Mouse (Mus musculus) neural tube, embryonic 12.5 days (tissue): ENCODE data around the gene Cd209f. TPM values are rescaled to one million over a fixed set of nuclear protein-coding genes. Genes with fewer than 3 reads are reported as not detected.
A peak's percentile ranks its signal among the peaks of the same experiment; 100 is the strongest.
"Not testable (repeated sequence)": the region's sequence is repeated elsewhere in the genome, so short reads cannot be mapped to it uniquely, and the experiment has no call there.

Source experiments
- ATAC-seq: fragments of 200-750 bp; cut with Nextera tagmentation; 2 replicates; pipeline ENCODE4 v1.8.0; 2017; ENCODE audit warnings: low read depth, mild to moderate bottlenecking, moderate TSS enrichment, moderate library complexity; ENCODE audit not compliant: low FRiP score
- H3K27ac ChIP-seq: fragments of 300-500 bp; sonication (generic); 2 replicates; pipeline ENCODE4 v1.5.1; 2016
- H3K27me3 ChIP-seq: fragments of 300-500 bp; sonication (generic); replicated peaks from 2 replicates; pipeline ENCODE4 v1.6.1; 2016; ENCODE audit warnings: mild to moderate bottlenecking
- H3K36me3 ChIP-seq: fragments of 300-500 bp; sonication (generic); 2 replicates; pipeline ENCODE4 v1.6.1; 2016; ENCODE audit warnings: mild to moderate bottlenecking
- H3K4me1 ChIP-seq: fragments of 300-500 bp; sonication (generic); 2 replicates; pipeline ENCODE4 v1.6.1; 2016
- H3K4me2 ChIP-seq: fragments of 300-500 bp; sonication (generic); replicated peaks from 2 replicates; pipeline ENCODE4 v1.6.1; 2016; ENCODE audit warnings: mild to moderate bottlenecking
- H3K4me3 ChIP-seq: fragments of 300-500 bp; sonication (generic); 2 replicates; pipeline ENCODE4 v1.5.1; 2016
- H3K9ac ChIP-seq: fragments of 300-500 bp; sonication (generic); 2 replicates; pipeline ENCODE4 v1.6.1; 2016; ENCODE audit warnings: mild to moderate bottlenecking
- H3K9me3 ChIP-seq: fragments of 300-500 bp; sonication (generic); 2 replicates; pipeline ENCODE4 v1.6.1; 2016; ENCODE audit warnings: mild to moderate bottlenecking
- WGBS: fragments of 180-500 bp; shearing (Covaris S2); methylation state at CpG from one replicate; pipeline ENCODE4 v1.1.7; 2016; 5-methylcytosine and 5-hydroxymethylcytosine counted together
- polyA plus RNA-seq: library from polyadenylated mRNA; unstranded; fragments of >200 nt; fragmentation: Nextera tagmentation; extraction: Ambion mirVana; gene quantifications from 2 replicates; pipeline ENCODE4 v1.2.1, GENCODE M21; 2016

The Cd209f gene
- polyA plus RNA-seq = not detected in 2 replicates

- ATAC-seq, H3K4me1 ChIP-seq, H3K9me3 ChIP-seq, H3K4me2 ChIP-seq, H3K27ac ChIP-seq, H3K27me3 ChIP-seq, H3K36me3 ChIP-seq, H3K9ac ChIP-seq, H3K4me3 ChIP-seq: not testable (repeated sequence)
- WGBS = 58% methylated on average over 2 of the region's 2 CpGs
Measured at GRCm38 (mm10) chr8:4105735-4106134, at the start of gene Cd209f. Gene Cd209f (minus strand): TSS chr8:4105835.

- no peak overlapping the region for H3K4me3 ChIP-seq
- no peak overlapping the region for H3K9ac ChIP-seq
- H3K4me1 ChIP-seq = no peaks in the 10 kb centered on the region
- H3K36me3 ChIP-seq = no peaks in the 10 kb centered on the region
- no peaks in the 10 kb centered on the region for H3K27me3 ChIP-seq
- no peak for ATAC-seq
- H3K27ac ChIP-seq = no peak overlapping the region
- no peak overlapping the region for H3K4me2 ChIP-seq
- peaks cover 10% of the 10 kb centered on the region; the same call in 1 of the 2 replicates for H3K9me3 ChIP-seq
Measured at GRCm38 (mm10) chr8:4154878-4155277, 49.2 kb upstream of the Cd209f start.

GRCm38 (mm10) chr8:4147272-4147671 lies 41.6 kb upstream of the Cd209f start:
- Histone ChIP-seq H3K9ac (no peak overlapping the region), H3K4me3 (no peak overlapping the region), H3K27me3 (no peaks in the 10 kb centered on the region), H3K4me2 (no peak overlapping the region), H3K27ac (no peak overlapping the region), H3K4me1 (no peaks in the 10 kb centered on the region), H3K36me3 (no peaks in the 10 kb centered on the region), H3K9me3 (peaks cover 10% of the 10 kb centered on the region; the same call in 1 of the 2 replicates)
- ATAC-seq = no peak
- 28% methylated on average over 1 of the region's 1 CpGs for WGBS

- no peak for ATAC-seq
- no peak overlapping the region for H3K27ac ChIP-seq
- WGBS = 60% methylated on average over 3 of the region's 3 CpGs
Measured at GRCm38 (mm10) chr8:4141721-4142120, 36.1 kb upstream of the Cd209f start.

GRCm38 (mm10) chr8:4139660-4140646 lies 34.3 kb upstream of the Cd209f start:
- Histone ChIP-seq H3K4me1 (no peaks in the 10 kb centered on the region), H3K4me2 (peak overlapping the region; percentile 31; the same call in 1 of the 2 replicates), H3K9me3 (no peaks in the 10 kb centered on the region), H3K27ac (no peak overlapping the region), H3K4me3 (no peak overlapping the region), H3K9ac (no peak overlapping the region), H3K27me3 (no peaks in the 10 kb centered on the region), H3K36me3 (no peaks in the 10 kb centered on the region)
- 12% methylated on average over 12 of the region's 12 CpGs for WGBS
- peak; percentile 79 for ATAC-seq

More at GRCm38 (mm10) chr8:4141721-4142120, 36.1 kb upstream of the Cd209f start:
- Histone ChIP-seq H3K9me3 (no peaks in the 10 kb centered on the region), H3K36me3 (no peaks in the 10 kb centered on the region), H3K4me3 (no peak overlapping the region), H3K27me3 (no peaks in the 10 kb centered on the region), H3K4me1 (no peaks in the 10 kb centered on the region), H3K4me2 (no peak overlapping the region), H3K9ac (no peak overlapping the region)

- H3K4me3 ChIP-seq = no peak within 1 kb of the TSS
- H3K9ac ChIP-seq = no peak within 1 kb of the TSS
- H3K9me3 ChIP-seq = no peaks in the 10 kb centered on the region
- H3K36me3 ChIP-seq = no peaks in the 10 kb centered on the region
- H3K27ac ChIP-seq = no peak within 1 kb of the TSS
- no peak for ATAC-seq
- H3K4me1 ChIP-seq = no peaks in the 10 kb centered on the region
- no peaks in the 10 kb centered on the region for H3K27me3 ChIP-seq
- no peak within 1 kb of the TSS for H3K4me2 ChIP-seq
- WGBS = 90% methylated on average over 10 of the region's 10 CpGs
Measured at GRCm38 (mm10) chr8:4133798-4134197, 28.2 kb upstream of the Cd209f start, which contains the start of gene Cd209g. Gene Cd209g (plus strand): TSS chr8:4134098.

GRCm38 (mm10) chr8:4088514-4088913 lies 17.1 kb downstream of the Cd209f start:
- 91% methylated on average over 3 of the region's 3 CpGs for WGBS
- H3K27ac ChIP-seq = not testable (repeated sequence)

GRCm38 (mm10) chr8:4087180-4087722 lies 18.4 kb downstream of the Cd209f start:
- not testable (repeated sequence) for H3K9me3 ChIP-seq, H3K9ac ChIP-seq, ATAC-seq, H3K27me3 ChIP-seq, H3K4me1 ChIP-seq, H3K4me3 ChIP-seq, H3K36me3 ChIP-seq, H3K27ac ChIP-seq
- WGBS = 39% methylated on average over 33 of the region's 33 CpGs
- H3K4me2 ChIP-seq = 0 out of 2 replicates have a peak overlapping the region, but pooled peaks have one; percentile 12

More at GRCm38 (mm10) chr8:4088514-4088913, 17.1 kb downstream of the Cd209f start:
- not testable (repeated sequence) for H3K36me3 ChIP-seq, ATAC-seq, H3K4me1 ChIP-seq, H3K4me3 ChIP-seq, H3K27me3 ChIP-seq, H3K4me2 ChIP-seq, H3K9ac ChIP-seq, H3K9me3 ChIP-seq

Other genes with a start within 250 kb of the Cd209f start
- not detected in 2 replicates for gene Cd209d, start 227.3 kb downstream of the Cd209f start, polyA plus RNA-seq
- not detected in 2 replicates for gene Cd209b, start 179.0 kb downstream of the Cd209f start, polyA plus RNA-seq
- gene Cd209c, start 151.1 kb downstream of the Cd209f start, polyA plus RNA-seq = 0.63 and 0.72 TPM in 2 replicates
- not detected in 2 replicates for gene Cd209g, start 28.3 kb upstream of the Cd209f start, polyA plus RNA-seq
- gene Evi5l, start 60.7 kb upstream of the Cd209f start, polyA plus RNA-seq = 72.1 and 74.7 TPM in 2 replicates
- 40.7 and 41.6 TPM in 2 replicates for gene Prr36, start 111.6 kb upstream of the Cd209f start, polyA plus RNA-seq
- 0.05 and 0.08 TPM in 2 replicates for gene Lrrc8e, start 121.0 kb upstream of the Cd209f start, polyA plus RNA-seq
- gene Map2k7, start 132.9 kb upstream of the Cd209f start, polyA plus RNA-seq = 43.4 and 50.9 TPM in 2 replicates
- 1.2 and 1.5 TPM in 2 replicates for gene Gm49320, start 133.0 kb upstream of the Cd209f start, polyA plus RNA-seq
- gene Tgfbr3l, start 142.4 kb upstream of the Cd209f start, polyA plus RNA-seq = 5.4 and 8.1 TPM in 2 replicates
- 60.6 and 63.2 TPM in 2 replicates for gene Snapc2, start 147.2 kb upstream of the Cd209f start, polyA plus RNA-seq
- gene Ctxn1, start 153.4 kb upstream of the Cd209f start, polyA plus RNA-seq = 209 and 218 TPM in 2 replicates
- gene Timm44, start 170.1 kb upstream of the Cd209f start, polyA plus RNA-seq = 44.9 and 53.2 TPM in 2 replicates
- 21.2 and 22.8 TPM in 2 replicates for gene Ccl25, start 219.4 kb upstream of the Cd209f start, polyA plus RNA-seq
- 222 and 233 TPM in 2 replicates for gene Elavl1, start 219.6 kb upstream of the Cd209f start, polyA plus RNA-seq